Mouse (Mus musculus) CH12.LX (cell line): ENCODE results near the gene Olfr872.
"Not testable (repeated sequence)": the region's sequence is repeated elsewhere in the genome, so short reads cannot be mapped to it uniquely, and the experiment has no call there.

Source experiments
- BHLHE40 ChIP-seq: IDR thresholded peaks from 2 replicates; pipeline ENCODE4 v1.6.1; 2011; ENCODE audit warnings: mild to moderate bottlenecking, low read depth, low read length, improper control_type of control experiment
- CTCF ChIP-seq, 2 experiments: IDR thresholded peaks in 1 of 2; conservative IDR thresholded peaks in 1 of 2; 2 replicates each; pipeline ENCODE4 v1.5.1; 2011 to 2012; ENCODE audit warnings: low read depth in 2 of 2, low read length in 2 of 2, improper control_type of control experiment in 1 of 2, inconsistent platforms in 1 of 2, mild to moderate bottlenecking in 1 of 2, moderate library complexity in 1 of 2
- EP300 ChIP-seq: IDR thresholded peaks from 2 replicates; pipeline ENCODE4 v1.6.1; 2011; ENCODE audit warnings: low read length, improper control_type of control experiment
- MYC ChIP-seq: IDR thresholded peaks from 2 replicates; pipeline ENCODE4 v1.6.1; 2011; ENCODE audit warnings: low read depth, mild to moderate bottlenecking, improper control_type of control experiment, low read length
- POLR2A ChIP-seq: IDR thresholded peaks from 2 replicates; pipeline ENCODE4 v1.6.1; 2011; ENCODE audit warnings: low read depth, mild to moderate bottlenecking, improper control_type of control experiment, low read length
- TBP ChIP-seq: conservative IDR thresholded peaks from 2 replicates; pipeline ENCODE4 v1.6.1; 2011; ENCODE audit warnings: low read depth, low read length, improper control_type of control experiment
- TCF12 ChIP-seq: IDR thresholded peaks from 2 replicates; pipeline ENCODE4 v1.6.1; 2014; ENCODE audit warnings: low read depth, mild to moderate bottlenecking, inconsistent platforms, low read length, improper control_type of control experiment

DNA sequence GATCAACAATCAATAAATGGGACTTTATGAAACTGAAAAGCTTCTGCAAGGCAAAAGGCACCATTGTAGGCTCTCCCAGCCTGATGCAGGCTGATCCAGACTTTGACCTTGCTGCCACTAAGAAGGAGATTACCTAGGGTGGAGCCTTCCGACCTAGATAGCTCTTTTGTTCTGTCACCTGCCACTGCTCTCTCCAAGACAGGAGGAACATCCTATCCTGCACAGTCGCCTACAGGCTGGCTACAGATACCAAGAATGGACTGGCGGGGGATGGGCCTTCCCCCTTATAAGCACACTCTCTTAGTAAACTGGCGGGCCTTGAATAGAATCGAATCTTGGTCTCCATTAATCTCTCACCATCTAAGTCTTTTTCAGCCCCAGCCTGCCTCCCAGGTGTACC is 58.6 kb downstream of the Olfr872 start:
- not testable (repeated sequence) for TF ChIP-seq BHLHE40; POLR2A; MYC; CTCF (conservative IDR thresholded peaks at IDR 0.05 in 1 of 2, IDR thresholded peaks at IDR 0.05 in 1 of 2; ENCODE audit: low read depth in 2 of 2, low read length in 2 of 2); TCF12; EP300; TBP
